Mouse (Mus musculus) liver, embryonic 12.5 days (tissue): ENCODE results near the gene Fam149b. TPM values are rescaled to one million over a fixed set of nuclear protein-coding genes. Genes with fewer than 3 reads are reported as not detected.

Experiments used
- ATAC-seq: fragments of 200-750 bp; cut with Nextera tagmentation; 2 replicates; pipeline ENCODE4 v1.8.0; 2017; ENCODE audit warnings: moderate number of reproducible peaks, mild to moderate bottlenecking, moderate library complexity
- H3K27ac ChIP-seq: fragments of 300-500 bp; sonication (generic); 2 replicates; pipeline ENCODE4 v1.5.1; 2016; ENCODE audit warnings: mild to moderate bottlenecking
- H3K27me3 ChIP-seq: fragments of 300-500 bp; sonication (generic); replicated peaks from 2 replicates; pipeline ENCODE4 v1.6.1; 2016; ENCODE audit warnings: mild to moderate bottlenecking, moderate library complexity
- H3K36me3 ChIP-seq: fragments of 300-500 bp; sonication (generic); 2 replicates; pipeline ENCODE4 v1.6.1; 2016; ENCODE audit warnings: mild to moderate bottlenecking, moderate library complexity
- H3K4me1 ChIP-seq: fragments of 300-500 bp; sonication (generic); 2 replicates; pipeline ENCODE4 v1.6.1; 2016
- H3K4me2 ChIP-seq: fragments of 300-500 bp; sonication (generic); 2 replicates; pipeline ENCODE4 v1.6.1; 2016; ENCODE audit warnings: mild to moderate bottlenecking, moderate library complexity
- H3K4me3 ChIP-seq: fragments of 300-500 bp; sonication (generic); 2 replicates; pipeline ENCODE4 v1.5.1; 2016; ENCODE audit warnings: mild to moderate bottlenecking, moderate library complexity
- H3K9ac ChIP-seq: fragments of 300-500 bp; sonication (generic); 2 replicates; pipeline ENCODE4 v1.6.1; 2016; ENCODE audit warnings: mild to moderate bottlenecking, moderate library complexity
- H3K9me3 ChIP-seq: fragments of 300-500 bp; sonication (generic); replicated peaks from 2 replicates; pipeline ENCODE4 v1.6.1; 2016; ENCODE audit warnings: mild to moderate bottlenecking, moderate library complexity
- WGBS: fragments of 180-500 bp; shearing (Covaris S2); methylation state at CpG from one replicate; pipeline ENCODE4 v1.1.7; 2016; ENCODE audit not compliant: insufficient replicate concordance; 5-methylcytosine and 5-hydroxymethylcytosine counted together
- polyA plus RNA-seq: library from polyadenylated mRNA; unstranded; fragments of >200 nt; fragmentation: Nextera tagmentation; extraction: Ambion mirVana; gene quantifications from 2 replicates; pipeline ENCODE4 v1.2.1, GENCODE M21; 2016

The Fam149b gene
- polyA plus RNA-seq, 1 experiment from 2014 or later = 14.6 TPM

- peak; percentile 97 for ATAC-seq
- Histone ChIP-seq H3K9me3 (no peaks in the 10 kb centered on the region), H3K4me1 (peaks cover 37% of the 10 kb centered on the region), H3K27ac (peak within 1 kb of the TSS; percentile 86), H3K4me2 (peak within 1 kb of the TSS; percentile 82), H3K36me3 (peaks cover 26% of the 10 kb centered on the region), H3K9ac (peak within 1 kb of the TSS; percentile 90), H3K4me3 (peak within 1 kb of the TSS; percentile 78), H3K27me3 (no peaks in the 10 kb centered on the region)
- WGBS = 2% methylated on average over 68 of the region's 68 CpGs
Observed at GRCm38 (mm10) chr14:20393205-20393913, 45.4 kb downstream of the Fam149b start, which contains the start of gene Mrps16. TSS of gene Mrps16 (minus strand) at chr14:20393634.

- Histone ChIP-seq H3K27me3 (no peaks in the 10 kb centered on the region), H3K4me1 (peaks cover 18% of the 10 kb centered on the region), H3K27ac (no peak overlapping the region), H3K36me3 (no peaks in the 10 kb centered on the region), H3K9me3 (no peaks in the 10 kb centered on the region), H3K9ac (no peak overlapping the region), H3K4me3 (no peak overlapping the region), H3K4me2 (no peak overlapping the region)
- no peak for ATAC-seq
- 75% methylated on average over 9 of the region's 9 CpGs for WGBS
Observed at GRCm38 (mm10) chr14:20397220-20397619, 49.3 kb downstream of the Fam149b start.

GRCm38 (mm10) chr14:20398864-20399263 lies 50.9 kb downstream of the Fam149b start:
- no peak for ATAC-seq
- no peak overlapping the region for H3K27ac ChIP-seq
- H3K4me1 ChIP-seq = peaks cover 9% of the 10 kb centered on the region
- no peak overlapping the region for H3K4me3 ChIP-seq
- no peaks in the 10 kb centered on the region for H3K36me3 ChIP-seq
- no peak overlapping the region for H3K4me2 ChIP-seq
- no peak overlapping the region for H3K9ac ChIP-seq
- WGBS = 35% methylated on average over 4 of the region's 4 CpGs
- no peaks in the 10 kb centered on the region for H3K9me3 ChIP-seq
- H3K27me3 ChIP-seq = no peaks in the 10 kb centered on the region

GRCm38 (mm10) chr14:20400071-20400470 lies 52.1 kb downstream of the Fam149b start:
- no peak overlapping the region for H3K9ac ChIP-seq
- no peaks in the 10 kb centered on the region for H3K9me3 ChIP-seq
- no peak overlapping the region for H3K4me3 ChIP-seq
- H3K27me3 ChIP-seq = no peaks in the 10 kb centered on the region
- H3K4me1 ChIP-seq = no peaks in the 10 kb centered on the region
- no peak overlapping the region for H3K27ac ChIP-seq
- no peaks in the 10 kb centered on the region for H3K36me3 ChIP-seq
- ATAC-seq = 0 out of 2 replicates have a peak, but pooled peaks have one; percentile 58
- no peak overlapping the region for H3K4me2 ChIP-seq
- WGBS = 20% methylated on average over 1 of the region's 1 CpGs

GRCm38 (mm10) chr14:20422257-20422656 lies 74.3 kb downstream of the Fam149b start:
- H3K4me1 ChIP-seq = no peaks in the 10 kb centered on the region
- no peak for ATAC-seq
- no peak overlapping the region for H3K27ac ChIP-seq
- no peaks in the 10 kb centered on the region for H3K36me3 ChIP-seq
- H3K9ac ChIP-seq = no peak overlapping the region
- H3K4me2 ChIP-seq = no peak overlapping the region
- H3K4me3 ChIP-seq = no peak overlapping the region
- H3K9me3 ChIP-seq = no peaks in the 10 kb centered on the region
- H3K27me3 ChIP-seq = no peaks in the 10 kb centered on the region
- WGBS = 49% methylated on average over 7 of the region's 7 CpGs

GRCm38 (mm10) chr14:20423046-20423445 lies 75.1 kb downstream of the Fam149b start:
- Histone ChIP-seq H3K27ac (no peak overlapping the region), H3K9ac (no peak overlapping the region), H3K4me2 (no peak overlapping the region), H3K27me3 (no peaks in the 10 kb centered on the region), H3K4me3 (no peak overlapping the region), H3K4me1 (no peaks in the 10 kb centered on the region), H3K36me3 (no peaks in the 10 kb centered on the region), H3K9me3 (no peaks in the 10 kb centered on the region)
- ATAC-seq = no peak
- WGBS = 80% methylated on average over 6 of the region's 6 CpGs

GRCm38 (mm10) chr14:20428593-20428992 lies 80.6 kb downstream of the Fam149b start:
- WGBS = 19% methylated on average over 1 of the region's 1 CpGs
- no peaks in the 10 kb centered on the region for H3K36me3 ChIP-seq
- H3K27ac ChIP-seq = no peak overlapping the region
- H3K4me3 ChIP-seq = no peak overlapping the region
- no peaks in the 10 kb centered on the region for H3K9me3 ChIP-seq
- no peak overlapping the region for H3K4me2 ChIP-seq
- H3K9ac ChIP-seq = no peak overlapping the region
- no peaks in the 10 kb centered on the region for H3K27me3 ChIP-seq
- no peak for ATAC-seq
- H3K4me1 ChIP-seq = no peaks in the 10 kb centered on the region

- Histone ChIP-seq H3K9ac (no peak overlapping the region), H3K4me1 (no peaks in the 10 kb centered on the region), H3K9me3 (no peaks in the 10 kb centered on the region), H3K36me3 (no peaks in the 10 kb centered on the region), H3K27me3 (no peaks in the 10 kb centered on the region), H3K27ac (no peak overlapping the region), H3K4me2 (no peak overlapping the region), H3K4me3 (no peak overlapping the region)
- 37% methylated on average over 1 of the region's 1 CpGs for WGBS
- no peak for ATAC-seq
Observed at GRCm38 (mm10) chr14:20429833-20430232, 81.9 kb downstream of the Fam149b start.

GRCm38 (mm10) chr14:20431726-20432125 lies 83.8 kb downstream of the Fam149b start:
- no peak overlapping the region for H3K9ac ChIP-seq
- H3K36me3 ChIP-seq = no peaks in the 10 kb centered on the region
- no peak overlapping the region for H3K27ac ChIP-seq
- no peaks in the 10 kb centered on the region for H3K27me3 ChIP-seq
- no peaks in the 10 kb centered on the region for H3K4me1 ChIP-seq
- ATAC-seq = no peak
- WGBS = 66% methylated on average over 6 of the region's 6 CpGs
- no peaks in the 10 kb centered on the region for H3K9me3 ChIP-seq
- H3K4me2 ChIP-seq = no peak overlapping the region
- no peak overlapping the region for H3K4me3 ChIP-seq

GRCm38 (mm10) chr14:20432420-20432819 lies 84.5 kb downstream of the Fam149b start:
- Histone ChIP-seq H3K27me3 (no peaks in the 10 kb centered on the region), H3K27ac (no peak overlapping the region), H3K4me2 (no peak overlapping the region), H3K9ac (no peak overlapping the region), H3K4me1 (no peaks in the 10 kb centered on the region), H3K4me3 (no peak overlapping the region), H3K36me3 (no peaks in the 10 kb centered on the region), H3K9me3 (no peaks in the 10 kb centered on the region)
- ATAC-seq = no peak
- WGBS = 72% methylated on average over 4 of the region's 4 CpGs
